Mouse (Mus musculus) liver, embryonic 15.5 days (tissue): ENCODE measurements at regions not wholly inside any gene's neighbourhood (a gene's known extent, or its start where the extent isn't known, plus 50 kb on each side); places are given as distances from the start of the nearest gene placed in this dataset.
"Not testable (repeated sequence)": the region's sequence is repeated elsewhere in the genome, so short reads cannot be mapped to it uniquely, and the experiment has no call there.

ENCODE experiments used
- ATAC-seq: fragments of 200-750 bp; cut with Nextera tagmentation; 2 replicates; pipeline ENCODE4 v1.8.0; 2017; ENCODE audit warnings: moderate number of reproducible peaks, mild to moderate bottlenecking, moderate library complexity; ENCODE audit not compliant: insufficient read depth
- H3K27ac ChIP-seq: fragments of 300-500 bp; sonication (generic); replicated peaks from 2 replicates; pipeline ENCODE4 v1.5.1; 2015; ENCODE audit warnings: mild to moderate bottlenecking, inconsistent platforms
- H3K27me3 ChIP-seq: fragments of 300-500 bp; sonication (generic); 2 replicates; pipeline ENCODE4 v1.6.1; 2015; ENCODE audit warnings: mild to moderate bottlenecking, inconsistent platforms
- H3K36me3 ChIP-seq: fragments of 300-500 bp; sonication (generic); replicated peaks from 2 replicates; pipeline ENCODE4 v1.6.1; 2015; ENCODE audit warnings: moderate library complexity, mild to moderate bottlenecking, inconsistent platforms
- H3K4me1 ChIP-seq: fragments of 300-500 bp; sonication (generic); replicated peaks from 2 replicates; pipeline ENCODE4 v1.6.1; 2015; ENCODE audit warnings: inconsistent platforms
- H3K4me2 ChIP-seq: fragments of 300-500 bp; sonication (generic); 2 replicates; pipeline ENCODE4 v1.6.1; 2015; ENCODE audit warnings: moderate library complexity, mild to moderate bottlenecking, inconsistent platforms
- H3K4me3 ChIP-seq: fragments of 300-500 bp; sonication (generic); replicated peaks from 2 replicates; pipeline ENCODE4 v1.5.1; 2015; ENCODE audit warnings: mild to moderate bottlenecking, inconsistent platforms
- H3K9ac ChIP-seq: fragments of 300-500 bp; sonication (generic); 2 replicates; pipeline ENCODE4 v1.6.1; 2015; ENCODE audit warnings: moderate library complexity, mild to moderate bottlenecking, inconsistent platforms
- H3K9me3 ChIP-seq: fragments of 300-500 bp; sonication (generic); replicated peaks from 2 replicates; pipeline ENCODE4 v1.6.1; 2016; ENCODE audit warnings: inconsistent platforms
- WGBS: fragments of 180-500 bp; shearing (Covaris S2); methylation state at CpG from one replicate; pipeline ENCODE4 v1.1.7; 2015; ENCODE audit warnings: mixed read lengths; ENCODE audit not compliant: insufficient replicate concordance; 5-methylcytosine and 5-hydroxymethylcytosine counted together

- no peak overlapping the region for H3K4me2 ChIP-seq
- no peaks in the 10 kb centered on the region for H3K36me3 ChIP-seq
- H3K27me3 ChIP-seq = no peaks in the 10 kb centered on the region
- H3K27ac ChIP-seq = no peak overlapping the region
- H3K4me3 ChIP-seq = no peak overlapping the region
- no peaks in the 10 kb centered on the region for H3K4me1 ChIP-seq
- ATAC-seq = no peak
- no peak overlapping the region for H3K9ac ChIP-seq
- H3K9me3 ChIP-seq = no peaks in the 10 kb centered on the region
- 61% methylated on average over 29 of the region's 29 CpGs for WGBS
These were observed 244.6 kb upstream of the Pbx1 start for GRCm38 (mm10) chr1:168676418-168677413.

GRCm38 (mm10) chr1:168675741-168676140 is 243.7 kb upstream of the Pbx1 start:
- H3K36me3 ChIP-seq = no peaks in the 10 kb centered on the region
- H3K27ac ChIP-seq = no peak overlapping the region
- no peaks in the 10 kb centered on the region for H3K27me3 ChIP-seq
- no peak for ATAC-seq
- no peak overlapping the region for H3K4me3 ChIP-seq
- 52% methylated on average over 10 of the region's 10 CpGs for WGBS
- no peaks in the 10 kb centered on the region for H3K9me3 ChIP-seq
- no peak overlapping the region for H3K4me2 ChIP-seq
- H3K9ac ChIP-seq = no peak overlapping the region
- no peaks in the 10 kb centered on the region for H3K4me1 ChIP-seq

DNA sequence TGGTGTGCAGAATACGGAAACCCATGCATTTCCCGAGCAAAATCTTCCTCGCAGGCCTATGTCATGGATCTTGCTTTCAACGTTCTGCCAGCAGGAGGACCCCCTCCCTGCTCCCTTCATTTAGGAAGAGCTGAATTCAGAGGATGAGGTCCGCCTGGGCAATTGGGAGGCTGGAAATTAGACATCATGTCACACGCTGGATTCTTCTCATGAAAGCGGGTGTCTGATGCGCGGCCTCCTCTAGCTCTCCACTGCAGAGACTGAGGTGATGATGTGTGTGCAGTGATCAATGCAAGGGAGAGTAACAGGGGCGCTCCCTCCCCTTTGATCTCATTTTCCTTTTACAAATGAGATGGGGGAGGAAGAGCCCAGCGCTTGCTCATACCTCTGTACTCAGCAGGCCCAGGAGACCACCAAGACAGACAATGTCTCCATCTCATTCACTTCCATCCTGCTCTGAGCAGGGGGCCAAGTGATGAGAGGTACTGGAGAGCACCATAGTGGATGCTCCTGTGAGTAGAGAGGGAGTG is 230.8 kb upstream of the Pbx1 start:
- Histone ChIP-seq H3K4me2 (no peak overlapping the region), H3K36me3 (no peaks in the 10 kb centered on the region), H3K4me1 (no peaks in the 10 kb centered on the region), H3K27me3 (no peaks in the 10 kb centered on the region), H3K9me3 (no peaks in the 10 kb centered on the region), H3K9ac (no peak overlapping the region), H3K4me3 (no peak overlapping the region), H3K27ac (no peak overlapping the region)
- 57% methylated on average over 11 of the region's 11 CpGs for WGBS
- ATAC-seq = no peak

GRCm38 (mm10) chr1:168660956-168661355 is 228.9 kb upstream of the Pbx1 start:
- no peak for ATAC-seq
- no peaks in the 10 kb centered on the region for H3K36me3 ChIP-seq
- H3K4me2 ChIP-seq = no peak overlapping the region
- H3K4me3 ChIP-seq = no peak overlapping the region
- H3K9me3 ChIP-seq = no peaks in the 10 kb centered on the region
- 59% methylated on average over 7 of the region's 7 CpGs for WGBS
- H3K27me3 ChIP-seq = no peaks in the 10 kb centered on the region
- no peak overlapping the region for H3K27ac ChIP-seq
- no peak overlapping the region for H3K9ac ChIP-seq
- H3K4me1 ChIP-seq = no peaks in the 10 kb centered on the region

- H3K27me3 ChIP-seq = no peaks in the 10 kb centered on the region
- no peaks in the 10 kb centered on the region for H3K9me3 ChIP-seq
- WGBS = 52% methylated on average over 5 of the region's 5 CpGs
- no peak overlapping the region for H3K4me3 ChIP-seq
- no peaks in the 10 kb centered on the region for H3K36me3 ChIP-seq
- ATAC-seq = no peak
- no peaks in the 10 kb centered on the region for H3K4me1 ChIP-seq
- H3K27ac ChIP-seq = no peak overlapping the region
- no peak overlapping the region for H3K9ac ChIP-seq
- no peak overlapping the region for H3K4me2 ChIP-seq
These were observed 227.5 kb upstream of the Pbx1 start for GRCm38 (mm10) chr1:168659578-168659977.

- ATAC-seq = no peak
- 52% methylated on average over 2 of the region's 2 CpGs for WGBS
- H3K27me3 ChIP-seq = no peaks in the 10 kb centered on the region
- H3K9ac ChIP-seq = no peak overlapping the region
- no peaks in the 10 kb centered on the region for H3K4me1 ChIP-seq
- no peak overlapping the region for H3K27ac ChIP-seq
- no peak overlapping the region for H3K4me2 ChIP-seq
- no peaks in the 10 kb centered on the region for H3K9me3 ChIP-seq
- no peaks in the 10 kb centered on the region for H3K36me3 ChIP-seq
- H3K4me3 ChIP-seq = no peak overlapping the region
These were observed 200.8 kb upstream of the Pbx1 start for GRCm38 (mm10) chr1:168632837-168633236.

DNA sequence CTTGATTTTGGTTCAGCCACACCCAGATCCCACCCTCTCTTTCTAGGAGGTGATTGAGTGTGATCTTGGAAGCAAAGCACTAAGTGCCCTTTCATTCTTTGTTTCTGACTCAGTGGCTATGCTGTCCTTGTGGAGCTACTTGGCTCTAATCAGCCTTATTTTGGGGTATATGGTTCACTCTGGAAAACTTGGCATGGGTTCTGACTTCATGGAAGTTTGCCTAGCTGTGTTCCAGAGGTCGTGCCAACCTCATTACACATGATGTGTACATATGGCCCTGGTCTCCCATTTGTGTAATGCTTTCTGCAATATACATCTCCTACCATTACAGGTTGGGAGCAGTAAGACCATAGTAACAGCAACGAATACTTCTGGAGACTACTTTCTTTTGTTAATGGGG is 199.9 kb upstream of the Pbx1 start:
- 45% methylated on average over 2 of the region's 2 CpGs for WGBS
- Histone ChIP-seq H3K9ac (no peak overlapping the region), H3K36me3 (no peaks in the 10 kb centered on the region), H3K4me1 (no peaks in the 10 kb centered on the region), H3K4me2 (no peak overlapping the region), H3K9me3 (no peaks in the 10 kb centered on the region), H3K4me3 (no peak overlapping the region), H3K27me3 (no peaks in the 10 kb centered on the region), H3K27ac (no peak overlapping the region)
- ATAC-seq = no peak

DNA sequence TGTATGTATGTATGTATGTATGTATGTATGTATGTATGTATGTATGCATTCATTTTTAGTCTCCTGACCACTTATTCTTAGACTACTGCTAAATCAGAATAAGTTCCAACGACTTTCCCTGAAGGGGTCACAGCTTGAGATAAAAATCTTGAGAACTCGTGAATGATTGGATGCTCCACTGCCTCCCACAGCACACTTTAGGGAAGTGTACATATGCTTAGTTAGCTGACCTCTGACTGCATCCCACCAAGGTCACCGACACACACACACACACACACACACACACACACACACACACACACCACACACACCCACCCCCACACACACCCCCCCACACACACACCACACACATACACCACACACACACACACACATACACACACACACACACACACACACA is 169.9 kb upstream of the Pbx1 start:
- H3K4me3 ChIP-seq, H3K4me2 ChIP-seq, H3K9me3 ChIP-seq, ATAC-seq, H3K27ac ChIP-seq, H3K4me1 ChIP-seq, H3K9ac ChIP-seq, H3K36me3 ChIP-seq, H3K27me3 ChIP-seq: not testable (repeated sequence)
- WGBS = 44% methylated on average over 3 of the region's 3 CpGs

DNA sequence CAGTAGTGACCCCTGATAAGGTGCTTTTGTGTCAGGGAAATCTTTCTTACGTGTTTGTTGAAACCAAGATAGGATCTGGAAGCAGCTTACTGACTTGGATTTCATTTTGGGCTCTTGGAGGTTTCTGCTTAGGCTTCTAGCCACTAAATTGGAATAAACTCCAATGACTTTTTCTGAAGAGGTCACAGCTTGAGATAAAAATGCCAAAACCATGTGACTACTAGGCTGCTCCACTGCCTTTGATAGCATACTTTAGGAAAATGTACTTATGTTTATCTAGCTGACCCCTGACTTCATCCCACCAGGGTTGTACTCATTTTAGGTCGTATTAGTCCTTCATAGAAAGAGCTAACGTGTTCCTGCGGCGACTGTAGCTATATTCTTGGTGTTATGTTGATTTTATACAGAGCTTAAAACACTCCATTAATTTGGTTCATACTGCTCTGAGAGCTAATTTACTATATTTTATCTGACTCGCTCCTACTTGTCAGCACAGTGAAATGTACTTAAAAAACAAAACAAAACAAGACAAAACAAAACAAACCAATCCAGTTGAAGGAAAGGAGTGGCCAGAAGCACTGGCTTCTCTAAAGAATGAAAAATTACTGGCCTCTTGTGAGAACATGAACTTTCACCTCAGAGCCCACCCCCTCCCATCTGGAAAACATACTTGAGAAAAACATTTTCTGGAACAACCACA is 168.5 kb upstream of the Pbx1 start:
- H3K9me3 ChIP-seq = no peaks in the 10 kb centered on the region
- no peaks in the 10 kb centered on the region for H3K4me1 ChIP-seq
- no peak overlapping the region for H3K27ac ChIP-seq
- H3K27me3 ChIP-seq = no peaks in the 10 kb centered on the region
- H3K4me3 ChIP-seq = no peak overlapping the region
- H3K4me2 ChIP-seq = no peak overlapping the region
- no peak overlapping the region for H3K9ac ChIP-seq
- no peaks in the 10 kb centered on the region for H3K36me3 ChIP-seq
- no peak for ATAC-seq
- WGBS = 61% methylated on average over 6 of the region's 6 CpGs

- ATAC-seq = no peak
- no peak overlapping the region for H3K27ac ChIP-seq
These were observed 166.2 kb upstream of the Pbx1 start for GRCm38 (mm10) chr1:168598191-168598667.

DNA sequence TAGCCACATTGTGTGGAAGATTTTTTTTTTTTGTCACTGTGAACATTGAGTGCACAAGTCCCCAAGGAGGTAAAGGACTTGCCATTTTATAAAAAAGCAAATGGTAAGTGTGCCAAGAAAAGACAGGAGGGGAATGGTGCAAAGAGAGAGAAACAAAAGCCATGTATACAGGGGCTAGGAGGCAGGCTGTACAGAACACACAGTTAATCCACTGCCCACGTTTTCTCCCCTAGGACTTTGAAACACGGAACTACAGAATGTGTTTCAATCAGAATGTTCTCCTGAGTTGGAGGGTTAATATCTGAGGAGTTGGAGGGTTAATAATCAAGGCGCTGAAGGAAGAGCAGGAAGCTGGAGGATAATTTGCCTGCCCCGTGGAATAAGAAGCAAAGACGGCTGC is 165.4 kb upstream of the Pbx1 start:
- Histone ChIP-seq H3K4me2 (no peak overlapping the region), H3K9me3 (no peaks in the 10 kb centered on the region), H3K4me1 (no peaks in the 10 kb centered on the region), H3K4me3 (no peak overlapping the region), H3K27ac (no peak overlapping the region), H3K27me3 (no peaks in the 10 kb centered on the region), H3K9ac (no peak overlapping the region), H3K36me3 (no peaks in the 10 kb centered on the region)
- no peak for ATAC-seq
- WGBS = 41% methylated on average over 5 of the region's 5 CpGs

More at GRCm38 (mm10) chr1:168598191-168598667, 166.2 kb upstream of the Pbx1 start:
- H3K4me3 ChIP-seq = no peak overlapping the region
- H3K4me2 ChIP-seq = no peak overlapping the region
- WGBS = 29% methylated on average over 11 of the region's 11 CpGs
- H3K36me3 ChIP-seq = no peaks in the 10 kb centered on the region
- no peaks in the 10 kb centered on the region for H3K4me1 ChIP-seq
- no peaks in the 10 kb centered on the region for H3K9me3 ChIP-seq
- no peaks in the 10 kb centered on the region for H3K27me3 ChIP-seq
- H3K9ac ChIP-seq = no peak overlapping the region
